Mouse (Mus musculus): ENCODE measurements around the gene Spata19.

Gene Spata19

GRCm38 (mm10) chr9:27414058-27414460, 17.5 kb downstream of the Spata19 start:
- no peak overlapping the region; the same call in 1 of the 2 replicates for H3K4me3 ChIP-seq (replicated peaks; ENCODE audit: low read length)
- peaks cover 3% of the 10 kb centered on the region; the same call in 1 of the 2 replicates for H3K4me1 ChIP-seq (replicated peaks; ENCODE audit: low read depth, low read length)
- H3K9me3 ChIP-seq (ENCODE audit: low read length), result no peaks in the 10 kb centered on the region
- TF ChIP-seq POU5F1 (IDR thresholded peaks at IDR 0.05; ENCODE audit: borderline replicate concordance, low read length), result no peak
- peak; percentile 92 for TF ChIP-seq CTCF (conservative IDR thresholded peaks at IDR 0.05; ENCODE audit: low read length)
- peaks cover 10% of the 10 kb centered on the region for H3K27me3 ChIP-seq (ENCODE audit: insufficient read depth, low read length)
- H3K36me3 ChIP-seq (ENCODE audit: insufficient read depth, low read length), result no peaks in the 10 kb centered on the region

DNA sequence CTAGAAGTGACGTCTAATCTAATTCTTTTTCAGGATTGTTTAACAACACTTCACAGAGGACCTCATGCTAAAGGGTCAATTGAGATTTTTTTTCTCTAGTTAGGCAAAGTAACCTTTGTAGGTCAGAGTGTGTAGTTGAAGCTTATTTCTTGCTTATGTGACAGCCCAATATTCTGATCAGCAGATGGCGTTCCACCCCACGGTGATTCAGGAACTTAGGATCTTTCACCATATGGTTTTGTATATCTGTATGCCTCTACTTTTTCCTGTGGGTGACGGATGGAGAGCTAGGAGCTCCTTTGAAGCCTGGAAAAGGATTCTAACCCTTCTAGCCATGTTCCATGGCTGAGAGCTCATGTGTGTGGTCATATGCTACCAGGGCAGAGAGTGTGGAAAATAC, 27.9 kb downstream of the Spata19 start:
- no peak overlapping the region for H3K4me3 ChIP-seq (replicated peaks; ENCODE audit: low read length)
- H3K36me3 ChIP-seq (ENCODE audit: insufficient read depth, low read length), result no peaks in the 10 kb centered on the region
- TF ChIP-seq CTCF (conservative IDR thresholded peaks at IDR 0.05; ENCODE audit: low read length), result no peak
- no peak for TF ChIP-seq NANOG (IDR thresholded peaks at IDR 0.05; ENCODE audit: borderline replicate concordance, low read length)
- no peak for TF ChIP-seq POU5F1 (IDR thresholded peaks at IDR 0.05; ENCODE audit: borderline replicate concordance, low read length)
- no peaks in the 10 kb centered on the region for H3K27me3 ChIP-seq (ENCODE audit: insufficient read depth, low read length)
- H3K4me1 ChIP-seq (replicated peaks; ENCODE audit: low read depth, low read length), result no peaks in the 10 kb centered on the region
- peaks cover 21% of the 10 kb centered on the region for H3K9me3 ChIP-seq (ENCODE audit: low read length)

DNA sequence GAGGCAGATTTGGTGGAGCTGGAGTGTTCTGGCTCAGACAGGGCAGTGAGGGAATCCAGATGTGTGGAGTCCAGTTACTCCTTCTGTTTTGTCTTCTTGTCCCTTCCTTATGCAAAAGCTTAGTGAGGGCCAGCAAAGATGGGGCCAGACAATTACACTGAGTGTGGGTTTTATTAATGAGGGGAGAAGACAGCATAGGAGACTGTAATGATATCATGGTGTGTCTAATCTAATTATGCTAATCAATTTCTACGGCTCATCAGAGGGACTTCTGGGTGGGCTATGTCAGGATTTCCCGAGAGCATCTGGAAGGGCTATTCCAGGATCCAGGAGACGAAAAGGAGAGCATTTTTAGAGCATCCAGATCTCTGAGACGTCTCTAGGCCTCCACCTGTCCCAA, 32.0 kb downstream of the Spata19 start:
- Histone ChIP-seq H3K36me3 (ENCODE audit: insufficient read depth, low read length) (no peaks in the 10 kb centered on the region), H3K4me3 (replicated peaks; ENCODE audit: low read length) (no peak overlapping the region), H3K4me1 (replicated peaks; ENCODE audit: low read depth, low read length) (no peaks in the 10 kb centered on the region), H3K27me3 (ENCODE audit: insufficient read depth, low read length) (no peaks in the 10 kb centered on the region), H3K9me3 (ENCODE audit: low read length) (peaks cover 14% of the 10 kb centered on the region)
- TF ChIP-seq NANOG (IDR thresholded peaks at IDR 0.05; ENCODE audit: borderline replicate concordance, low read length) (no peak), CTCF (conservative IDR thresholded peaks at IDR 0.05; ENCODE audit: low read length) (no peak), POU5F1 (IDR thresholded peaks at IDR 0.05; ENCODE audit: borderline replicate concordance, low read length) (no peak)

DNA sequence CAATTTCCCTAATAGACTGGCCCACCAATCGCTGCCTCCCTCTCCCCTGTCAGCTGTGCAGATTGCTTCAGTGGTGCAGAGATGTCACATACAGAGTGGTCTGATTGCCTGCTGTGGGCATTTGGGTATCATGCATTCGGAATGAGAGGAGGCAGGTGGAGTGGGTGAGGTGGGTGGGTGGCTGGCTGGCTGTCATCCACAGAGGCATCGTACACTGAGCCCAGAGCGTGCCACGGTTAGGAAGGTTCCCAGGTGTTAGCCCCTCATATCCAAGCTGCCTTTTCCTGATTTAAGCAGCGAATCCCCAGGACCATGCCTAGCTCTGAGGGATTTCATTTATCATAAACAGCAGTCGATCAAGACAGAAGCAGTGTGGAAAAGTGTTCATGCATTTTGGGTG, 36.7 kb downstream of the Spata19 start:
- no peak for TF ChIP-seq CTCF (conservative IDR thresholded peaks at IDR 0.05; ENCODE audit: low read length)
- Histone ChIP-seq H3K36me3 (ENCODE audit: insufficient read depth, low read length) (no peaks in the 10 kb centered on the region), H3K27me3 (ENCODE audit: insufficient read depth, low read length) (no peaks in the 10 kb centered on the region)

GRCm38 (mm10) chr9:27435936-27436335, 39.3 kb downstream of the Spata19 start:
- Histone ChIP-seq H3K27me3 (ENCODE audit: insufficient read depth, low read length) (no peaks in the 10 kb centered on the region), H3K36me3 (ENCODE audit: insufficient read depth, low read length) (no peaks in the 10 kb centered on the region), H3K9me3 (ENCODE audit: low read length) (no peaks in the 10 kb centered on the region), H3K4me1 (replicated peaks; ENCODE audit: low read depth, low read length) (no peaks in the 10 kb centered on the region), H3K4me3 (replicated peaks; ENCODE audit: low read length) (no peak overlapping the region)
- TF ChIP-seq POU5F1 (IDR thresholded peaks at IDR 0.05; ENCODE audit: borderline replicate concordance, low read length) (no peak), NANOG (IDR thresholded peaks at IDR 0.05; ENCODE audit: borderline replicate concordance, low read length) (no peak), CTCF (conservative IDR thresholded peaks at IDR 0.05; ENCODE audit: low read length) (no peak)

More for the DNA sequence above, 36.7 kb downstream of the Spata19 start:
- no peaks in the 10 kb centered on the region for H3K4me1 ChIP-seq (replicated peaks; ENCODE audit: low read depth, low read length)
- H3K4me3 ChIP-seq (replicated peaks; ENCODE audit: low read length), result no peak overlapping the region
- no peaks in the 10 kb centered on the region for H3K9me3 ChIP-seq (ENCODE audit: low read length)

- TF ChIP-seq CTCF (conservative IDR thresholded peaks at IDR 0.05; ENCODE audit: low read length) (no peak), POU5F1 (IDR thresholded peaks at IDR 0.05; ENCODE audit: borderline replicate concordance, low read length) (no peak), NANOG (IDR thresholded peaks at IDR 0.05; ENCODE audit: borderline replicate concordance, low read length) (no peak)
- Histone ChIP-seq H3K4me3 (replicated peaks; ENCODE audit: low read length) (no peak overlapping the region), H3K27me3 (ENCODE audit: insufficient read depth, low read length) (no peaks in the 10 kb centered on the region), H3K4me1 (replicated peaks; ENCODE audit: low read depth, low read length) (no peaks in the 10 kb centered on the region), H3K36me3 (ENCODE audit: insufficient read depth, low read length) (no peaks in the 10 kb centered on the region), H3K9me3 (ENCODE audit: low read length) (no peaks in the 10 kb centered on the region)
These were observed 40.9 kb downstream of the Spata19 start for GRCm38 (mm10) chr9:27437391-27438061.

DNA sequence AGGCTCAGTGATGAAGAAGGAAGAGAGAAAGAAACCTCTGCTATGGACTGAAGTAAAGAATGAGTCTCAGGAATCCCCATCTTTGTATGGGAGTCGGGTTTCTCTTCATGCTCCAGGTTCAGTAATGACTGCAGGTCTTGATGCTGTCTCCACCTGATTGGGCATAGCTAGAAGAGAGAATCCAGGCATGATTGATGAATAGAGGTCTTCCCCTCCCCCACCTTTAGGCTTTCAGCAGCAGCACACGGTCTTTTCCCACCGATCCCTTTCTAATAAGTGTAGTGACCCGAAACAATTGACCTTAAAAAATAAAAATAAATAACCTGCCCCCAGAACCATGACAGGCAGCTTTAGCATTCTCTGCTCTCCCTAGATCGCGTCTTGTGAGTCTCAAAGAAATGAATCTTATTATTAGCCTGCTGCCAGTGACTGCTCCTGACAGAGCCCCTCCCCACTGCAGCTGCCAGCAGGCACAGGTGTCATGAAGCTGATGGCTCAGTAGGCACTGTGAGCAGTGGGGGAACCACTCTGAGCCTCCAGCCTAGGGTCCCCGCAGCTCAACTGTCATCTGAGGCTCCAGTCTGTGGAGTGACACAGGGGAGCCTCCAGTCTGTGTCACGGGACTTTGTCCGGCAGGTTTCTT, 53.3 kb downstream of the Spata19 start:
- no peak overlapping the region for H3K4me3 ChIP-seq (replicated peaks; ENCODE audit: low read length)
- no peaks in the 10 kb centered on the region for H3K4me1 ChIP-seq (replicated peaks; ENCODE audit: low read depth, low read length)
- no peaks in the 10 kb centered on the region for H3K27me3 ChIP-seq (ENCODE audit: insufficient read depth, low read length)
- H3K36me3 ChIP-seq (ENCODE audit: insufficient read depth, low read length), result no peaks in the 10 kb centered on the region
- H3K9me3 ChIP-seq (ENCODE audit: low read length), result no peaks in the 10 kb centered on the region
- TF ChIP-seq POU5F1 (IDR thresholded peaks at IDR 0.05; ENCODE audit: borderline replicate concordance, low read length) (no peak), NANOG (IDR thresholded peaks at IDR 0.05; ENCODE audit: borderline replicate concordance, low read length) (no peak), CTCF (conservative IDR thresholded peaks at IDR 0.05; ENCODE audit: low read length) (no peak)
